Mouse (Mus musculus): ENCODE measurements around the gene Hic1. TPM values are rescaled to one million over a fixed set of nuclear protein-coding genes. Genes with fewer than 3 reads are reported as not detected.

The Hic1 gene
- polyA plus RNA-seq, 1 experiment from 2014 or later, result 17.1 TPM

GRCm38 (mm10) chr11:75164051-75164450 lies 5.3 kb downstream of the Hic1 start:
- Histone ChIP-seq H3K4me2 (replicated peaks) (no peak overlapping the region), H3K4me3 (no peak overlapping the region), H3K27me3 (replicated peaks) (peaks cover 68% of the 10 kb centered on the region), H3K9ac (no peak overlapping the region), H3K27ac (no peak overlapping the region), H3K9me3 (no peaks in the 10 kb centered on the region), H3K4me1 (peaks cover 40% of the 10 kb centered on the region), H3K36me3 (peaks cover 44% of the 10 kb centered on the region)
- 59% methylated on average over 2 of the region's 2 CpGs for WGBS
- ATAC-seq (ENCODE audit: low FRiP score, low read depth), result no peak

GRCm38 (mm10) chr11:75163379-75163778 lies 5.9 kb downstream of the Hic1 start:
- no peak for ATAC-seq (ENCODE audit: low FRiP score, low read depth)
- H3K27me3 ChIP-seq (replicated peaks), result peaks cover 61% of the 10 kb centered on the region
- no peak overlapping the region for H3K9ac ChIP-seq
- 86% methylated on average over 6 of the region's 6 CpGs for WGBS
- H3K27ac ChIP-seq, result no peak overlapping the region
- peaks cover 47% of the 10 kb centered on the region for H3K36me3 ChIP-seq
- H3K9me3 ChIP-seq, result no peaks in the 10 kb centered on the region
- H3K4me3 ChIP-seq, result no peak overlapping the region
- no peak overlapping the region for H3K4me2 ChIP-seq (replicated peaks)
- H3K4me1 ChIP-seq, result peaks cover 33% of the 10 kb centered on the region

- H3K27ac ChIP-seq, result no peak overlapping the region
- peaks cover 50% of the 10 kb centered on the region for H3K36me3 ChIP-seq
- no peak overlapping the region for H3K9ac ChIP-seq
- H3K4me3 ChIP-seq, result no peak overlapping the region
- no peak for ATAC-seq (ENCODE audit: low FRiP score, low read depth)
- no peak overlapping the region for H3K4me2 ChIP-seq (replicated peaks)
- H3K9me3 ChIP-seq, result no peaks in the 10 kb centered on the region
- H3K27me3 ChIP-seq (replicated peaks), result peaks cover 54% of the 10 kb centered on the region
- 91% methylated on average over 12 of the region's 12 CpGs for WGBS
- peaks cover 26% of the 10 kb centered on the region for H3K4me1 ChIP-seq
Observed at GRCm38 (mm10) chr11:75162591-75163080, 6.7 kb downstream of the Hic1 start.

GRCm38 (mm10) chr11:75161417-75162008 lies 7.8 kb downstream of the Hic1 start:
- 80% methylated on average over 4 of the region's 4 CpGs for WGBS
- no peak overlapping the region for H3K4me2 ChIP-seq (replicated peaks)

GRCm38 (mm10) chr11:75160954-75161353 lies 8.4 kb downstream of the Hic1 start:
- H3K4me2 ChIP-seq (replicated peaks), result no peak overlapping the region
- H3K4me3 ChIP-seq, result no peak overlapping the region
- peaks cover 16% of the 10 kb centered on the region for H3K4me1 ChIP-seq
- no peaks in the 10 kb centered on the region for H3K9me3 ChIP-seq
- ATAC-seq (ENCODE audit: low FRiP score, low read depth), result no peak
- 89% methylated on average over 7 of the region's 7 CpGs for WGBS
- H3K27me3 ChIP-seq (replicated peaks), result peaks cover 37% of the 10 kb centered on the region
- H3K27ac ChIP-seq, result no peak overlapping the region
- H3K36me3 ChIP-seq, result peaks cover 53% of the 10 kb centered on the region
- H3K9ac ChIP-seq, result no peak overlapping the region

More at GRCm38 (mm10) chr11:75161417-75162008, 7.8 kb downstream of the Hic1 start:
- H3K27ac ChIP-seq, result no peak overlapping the region
- peaks cover 50% of the 10 kb centered on the region for H3K36me3 ChIP-seq
- no peaks in the 10 kb centered on the region for H3K9me3 ChIP-seq
- H3K4me1 ChIP-seq, result peaks cover 21% of the 10 kb centered on the region
- no peak overlapping the region for H3K9ac ChIP-seq
- no peak for ATAC-seq (ENCODE audit: low FRiP score, low read depth)
- H3K27me3 ChIP-seq (replicated peaks), result peaks cover 43% of the 10 kb centered on the region
- no peak overlapping the region for H3K4me3 ChIP-seq

- peaks cover 53% of the 10 kb centered on the region for H3K36me3 ChIP-seq
Observed at GRCm38 (mm10) chr11:75159564-75159963, 9.8 kb downstream of the Hic1 start.

GRCm38 (mm10) chr11:75158432-75158831 lies 10.9 kb downstream of the Hic1 start:
- H3K36me3 ChIP-seq, result peaks cover 47% of the 10 kb centered on the region
- no peaks in the 10 kb centered on the region for H3K9me3 ChIP-seq
- 95% methylated on average over 14 of the region's 14 CpGs for WGBS
- H3K27me3 ChIP-seq (replicated peaks), result peaks cover 12% of the 10 kb centered on the region
- H3K9ac ChIP-seq, result no peak overlapping the region
- H3K4me3 ChIP-seq, result no peak overlapping the region
- no peak overlapping the region for H3K27ac ChIP-seq
- H3K4me2 ChIP-seq (replicated peaks), result no peak overlapping the region
- no peak for ATAC-seq (ENCODE audit: low FRiP score, low read depth)
- H3K4me1 ChIP-seq, result 0 out of 2 replicates have a peak, but pooled peaks cover 6% of the 10 kb centered on the region

More at GRCm38 (mm10) chr11:75159564-75159963, 9.8 kb downstream of the Hic1 start:
- no peak overlapping the region for H3K4me2 ChIP-seq (replicated peaks)
- no peak for ATAC-seq (ENCODE audit: low FRiP score, low read depth)
- H3K9me3 ChIP-seq, result no peaks in the 10 kb centered on the region
- no peak overlapping the region for H3K27ac ChIP-seq
- H3K4me3 ChIP-seq, result no peak overlapping the region
- no peak overlapping the region for H3K9ac ChIP-seq
- 55% methylated on average over 2 of the region's 2 CpGs for WGBS
- H3K4me1 ChIP-seq, result 0 out of 2 replicates have a peak, but pooled peaks cover 6% of the 10 kb centered on the region
- H3K27me3 ChIP-seq (replicated peaks), result peaks cover 23% of the 10 kb centered on the region

- no peak overlapping the region for H3K27ac ChIP-seq
- peaks cover 47% of the 10 kb centered on the region for H3K36me3 ChIP-seq
Observed at GRCm38 (mm10) chr11:75157901-75158300, 11.4 kb downstream of the Hic1 start.

GRCm38 (mm10) chr11:75157037-75157436 lies 12.3 kb downstream of the Hic1 start:
- H3K36me3 ChIP-seq, result peaks cover 40% of the 10 kb centered on the region
- no peaks in the 10 kb centered on the region for H3K9me3 ChIP-seq
- H3K4me1 ChIP-seq, result 0 out of 2 replicates have a peak, but pooled peaks cover 6% of the 10 kb centered on the region
- no peak for ATAC-seq (ENCODE audit: low FRiP score, low read depth)
- no peaks in the 10 kb centered on the region for H3K27me3 ChIP-seq (replicated peaks)
- no peak overlapping the region for H3K9ac ChIP-seq
- no peak overlapping the region for H3K4me3 ChIP-seq
- no peak overlapping the region for H3K4me2 ChIP-seq (replicated peaks)
- 61% methylated on average over 4 of the region's 4 CpGs for WGBS
- H3K27ac ChIP-seq, result no peak overlapping the region

More at GRCm38 (mm10) chr11:75157901-75158300, 11.4 kb downstream of the Hic1 start:
- H3K9me3 ChIP-seq, result no peaks in the 10 kb centered on the region
- WGBS, result 50% methylated on average over 2 of the region's 2 CpGs
- no peak for ATAC-seq (ENCODE audit: low FRiP score, low read depth)
- H3K4me3 ChIP-seq, result no peak overlapping the region
- H3K4me2 ChIP-seq (replicated peaks), result no peak overlapping the region
- peaks cover 7% of the 10 kb centered on the region for H3K27me3 ChIP-seq (replicated peaks)
- no peak overlapping the region for H3K9ac ChIP-seq
- 0 out of 2 replicates have a peak, but pooled peaks cover 6% of the 10 kb centered on the region for H3K4me1 ChIP-seq

GRCm38 (mm10) chr11:75156416-75156815 lies 12.9 kb downstream of the Hic1 start:
- Histone ChIP-seq H3K4me2 (replicated peaks) (no peak overlapping the region), H3K9me3 (no peaks in the 10 kb centered on the region), H3K4me1 (0 out of 2 replicates have a peak, but pooled peaks cover 6% of the 10 kb centered on the region), H3K27ac (no peak overlapping the region), H3K9ac (no peak overlapping the region), H3K27me3 (replicated peaks) (no peaks in the 10 kb centered on the region), H3K36me3 (peaks cover 37% of the 10 kb centered on the region), H3K4me3 (no peak overlapping the region)
- ATAC-seq (ENCODE audit: low FRiP score, low read depth), result no peak
- WGBS, result 87% methylated on average over 5 of the region's 5 CpGs

- H3K27me3 ChIP-seq (replicated peaks), result no peaks in the 10 kb centered on the region
- no peak overlapping the region for H3K4me3 ChIP-seq
- ATAC-seq (ENCODE audit: low FRiP score, low read depth), result no peak
- no peak overlapping the region for H3K4me2 ChIP-seq (replicated peaks)
- WGBS, result 78% methylated on average over 6 of the region's 6 CpGs
- H3K36me3 ChIP-seq, result peaks cover 36% of the 10 kb centered on the region
- no peak overlapping the region for H3K9ac ChIP-seq
- 0 out of 2 replicates have a peak, but pooled peaks cover 6% of the 10 kb centered on the region for H3K4me1 ChIP-seq
- no peak overlapping the region for H3K27ac ChIP-seq
- no peaks in the 10 kb centered on the region for H3K9me3 ChIP-seq
Observed at GRCm38 (mm10) chr11:75155985-75156384, 13.3 kb downstream of the Hic1 start.

GRCm38 (mm10) chr11:75154053-75154585 lies 15.2 kb downstream of the Hic1 start:
- Histone ChIP-seq H3K4me2 (replicated peaks) (no peak overlapping the region), H3K27me3 (replicated peaks) (no peaks in the 10 kb centered on the region), H3K9me3 (no peaks in the 10 kb centered on the region), H3K4me3 (no peak overlapping the region), H3K36me3 (peaks cover 25% of the 10 kb centered on the region), H3K27ac (no peak overlapping the region), H3K9ac (no peak overlapping the region), H3K4me1 (0 out of 2 replicates have a peak, but pooled peaks cover 6% of the 10 kb centered on the region)
- ATAC-seq (ENCODE audit: low FRiP score, low read depth), result no peak
- 79% methylated on average over 6 of the region's 6 CpGs for WGBS

Measured in neural tube, embryonic 12.5 days (tissue).